Mouse (Mus musculus): Measurements from ENCODE around the gene Kctd19. TPM values are rescaled to one million over a fixed set of nuclear protein-coding genes. Genes with fewer than 3 reads are reported as not detected.

Gene Kctd19
- polyA plus RNA-seq, 1 experiment from 2014 or later: not detected

GRCm38 (mm10) chr8:105359208-105359607 is 54.1 kb downstream of the Kctd19 start:
- ATAC-seq (ENCODE audit: low read depth): no peak
- Histone ChIP-seq H3K4me2 (ENCODE audit: low read depth, low read length) (no peak overlapping the region), H3K27me3 (ENCODE audit: control insufficient read depth, insufficient read depth, low read depth, low read length) (no peaks in the 10 kb centered on the region)

GRCm38 (mm10) chr8:105356681-105357080 is 56.6 kb downstream of the Kctd19 start:
- H3K4me3 ChIP-seq (ENCODE audit: low read depth, low read length): no peak overlapping the region
- no peak for ATAC-seq (ENCODE audit: low read depth)
- no peaks in the 10 kb centered on the region; the same call in 1 of the 2 replicates for H3K27me3 ChIP-seq (ENCODE audit: control insufficient read depth, insufficient read depth, low read depth, low read length)
- H3K27ac ChIP-seq (ENCODE audit: low read length): no peak overlapping the region
- H3K9me3 ChIP-seq (replicated peaks; ENCODE audit: control insufficient read depth, low read length): no peaks in the 10 kb centered on the region
- H3K9ac ChIP-seq (ENCODE audit: low read depth, low read length): no peak overlapping the region
- WGBS (ENCODE audit: insufficient replicate concordance): 78% methylated on average over 14 of the region's 14 CpGs
- no peak overlapping the region for H3K4me2 ChIP-seq (ENCODE audit: low read depth, low read length)
- H3K36me3 ChIP-seq (ENCODE audit: control insufficient read depth, insufficient read depth): no peaks in the 10 kb centered on the region
- H3K4me1 ChIP-seq (ENCODE audit: control insufficient read depth, low read depth, low read length): no peaks in the 10 kb centered on the region

More at GRCm38 (mm10) chr8:105359208-105359607, 54.1 kb downstream of the Kctd19 start:
- Histone ChIP-seq H3K27ac (ENCODE audit: low read length) (no peak overlapping the region), H3K4me3 (ENCODE audit: low read depth, low read length) (no peak overlapping the region), H3K9ac (ENCODE audit: low read depth, low read length) (no peak overlapping the region), H3K36me3 (ENCODE audit: control insufficient read depth, insufficient read depth) (no peaks in the 10 kb centered on the region), H3K4me1 (ENCODE audit: control insufficient read depth, low read depth, low read length) (no peaks in the 10 kb centered on the region), H3K9me3 (replicated peaks; ENCODE audit: control insufficient read depth, low read length) (no peaks in the 10 kb centered on the region)
- 70% methylated on average over 15 of the region's 15 CpGs for WGBS (ENCODE audit: insufficient replicate concordance)

GRCm38 (mm10) chr8:105355179-105356024 is 57.9 kb downstream of the Kctd19 start:
- ATAC-seq (ENCODE audit: low read depth): no peak

GRCm38 (mm10) chr8:105354549-105354948 is 58.8 kb downstream of the Kctd19 start:
- ATAC-seq (ENCODE audit: low read depth): no peak
- no peak overlapping the region for H3K27ac ChIP-seq (ENCODE audit: low read length)
- H3K9ac ChIP-seq (ENCODE audit: low read depth, low read length): no peak overlapping the region
- 76% methylated on average over 4 of the region's 4 CpGs for WGBS (ENCODE audit: insufficient replicate concordance)
- no peak overlapping the region for H3K4me3 ChIP-seq (ENCODE audit: low read depth, low read length)
- H3K36me3 ChIP-seq (ENCODE audit: control insufficient read depth, insufficient read depth): no peaks in the 10 kb centered on the region
- no peaks in the 10 kb centered on the region for H3K9me3 ChIP-seq (replicated peaks; ENCODE audit: control insufficient read depth, low read length)
- no peak overlapping the region for H3K4me2 ChIP-seq (ENCODE audit: low read depth, low read length)
- H3K4me1 ChIP-seq (ENCODE audit: control insufficient read depth, low read depth, low read length): no peaks in the 10 kb centered on the region
- peaks cover 19% of the 10 kb centered on the region for H3K27me3 ChIP-seq (ENCODE audit: control insufficient read depth, insufficient read depth, low read depth, low read length)

More at GRCm38 (mm10) chr8:105355179-105356024, 57.9 kb downstream of the Kctd19 start:
- Histone ChIP-seq H3K4me2 (ENCODE audit: low read depth, low read length) (no peak overlapping the region), H3K9me3 (replicated peaks; ENCODE audit: control insufficient read depth, low read length) (no peaks in the 10 kb centered on the region), H3K4me3 (ENCODE audit: low read depth, low read length) (no peak overlapping the region), H3K36me3 (ENCODE audit: control insufficient read depth, insufficient read depth) (no peaks in the 10 kb centered on the region), H3K27me3 (ENCODE audit: control insufficient read depth, insufficient read depth, low read depth, low read length) (peaks cover 10% of the 10 kb centered on the region), H3K27ac (ENCODE audit: low read length) (no peak overlapping the region), H3K4me1 (ENCODE audit: control insufficient read depth, low read depth, low read length) (no peaks in the 10 kb centered on the region), H3K9ac (ENCODE audit: low read depth, low read length) (no peak overlapping the region)
- 53% methylated on average over 26 of the region's 26 CpGs for WGBS (ENCODE audit: insufficient replicate concordance)

GRCm38 (mm10) chr8:105353583-105354135 is 59.6 kb downstream of the Kctd19 start:
- no peak overlapping the region for H3K4me2 ChIP-seq (ENCODE audit: low read depth, low read length)
- no peaks in the 10 kb centered on the region for H3K9me3 ChIP-seq (replicated peaks; ENCODE audit: control insufficient read depth, low read length)
- peaks cover under 1% of the 10 kb centered on the region for H3K4me1 ChIP-seq (ENCODE audit: control insufficient read depth, low read depth, low read length)
- no peaks in the 10 kb centered on the region for H3K36me3 ChIP-seq (ENCODE audit: control insufficient read depth, insufficient read depth)
- no peak for ATAC-seq (ENCODE audit: low read depth)
- WGBS (ENCODE audit: insufficient replicate concordance): 66% methylated on average over 8 of the region's 8 CpGs
- H3K27me3 ChIP-seq (ENCODE audit: control insufficient read depth, insufficient read depth, low read depth, low read length): peaks cover 28% of the 10 kb centered on the region
- no peak overlapping the region for H3K27ac ChIP-seq (ENCODE audit: low read length)
- no peak overlapping the region for H3K9ac ChIP-seq (ENCODE audit: low read depth, low read length)
- no peak overlapping the region for H3K4me3 ChIP-seq (ENCODE audit: low read depth, low read length)

GRCm38 (mm10) chr8:105350186-105350585 is 63.1 kb downstream of the Kctd19 start:
- ATAC-seq (ENCODE audit: low read depth): no peak
- Histone ChIP-seq H3K27ac (ENCODE audit: low read length) (no peak overlapping the region), H3K4me3 (ENCODE audit: low read depth, low read length) (no peak overlapping the region), H3K27me3 (ENCODE audit: control insufficient read depth, insufficient read depth, low read depth, low read length) (peaks cover 56% of the 10 kb centered on the region), H3K4me1 (ENCODE audit: control insufficient read depth, low read depth, low read length) (peaks cover 24% of the 10 kb centered on the region), H3K9ac (ENCODE audit: low read depth, low read length) (no peak overlapping the region), H3K36me3 (ENCODE audit: control insufficient read depth, insufficient read depth) (no peaks in the 10 kb centered on the region), H3K4me2 (ENCODE audit: low read depth, low read length) (no peak overlapping the region), H3K9me3 (replicated peaks; ENCODE audit: control insufficient read depth, low read length) (no peaks in the 10 kb centered on the region)
- 50% methylated on average over 7 of the region's 7 CpGs for WGBS (ENCODE audit: insufficient replicate concordance)

- H3K9ac ChIP-seq (ENCODE audit: low read depth, low read length): 0 out of 2 replicates have a peak overlapping the region, but pooled peaks have one; percentile 17
- H3K9me3 ChIP-seq (replicated peaks; ENCODE audit: control insufficient read depth, low read length): no peaks in the 10 kb centered on the region
- ATAC-seq (ENCODE audit: low read depth): no peak
- no peak overlapping the region for H3K27ac ChIP-seq (ENCODE audit: low read length)
- H3K4me3 ChIP-seq (ENCODE audit: low read depth, low read length): peak overlapping the region; percentile 70
- no peaks in the 10 kb centered on the region for H3K36me3 ChIP-seq (ENCODE audit: control insufficient read depth, insufficient read depth)
- H3K4me2 ChIP-seq (ENCODE audit: low read depth, low read length): peak overlapping the region; percentile 97
- H3K4me1 ChIP-seq (ENCODE audit: control insufficient read depth, low read depth, low read length): peaks cover 27% of the 10 kb centered on the region
- WGBS (ENCODE audit: insufficient replicate concordance): 1% methylated on average over 31 of the region's 48 CpGs
- H3K27me3 ChIP-seq (ENCODE audit: control insufficient read depth, insufficient read depth, low read depth, low read length): peaks cover 56% of the 10 kb centered on the region
Observed at GRCm38 (mm10) chr8:105349096-105349771, 64.1 kb downstream of the Kctd19 start.

GRCm38 (mm10) chr8:105348450-105349095 is 64.7 kb downstream of the Kctd19 start, which contains the start of gene Slc9a5:
Gene Slc9a5, plus strand, starts transcription at chr8:105348843.
- under 1% methylated on average over 33 of the region's 34 CpGs for whole genome bisulfite sequencing (ENCODE audit: insufficient replicate concordance)
- no peaks in the 10 kb centered on the region for H3K9me3 ChIP-seq (replicated peaks; ENCODE audit: control insufficient read depth, low read length)
- peaks cover 56% of the 10 kb centered on the region for H3K27me3 ChIP-seq (ENCODE audit: control insufficient read depth, insufficient read depth, low read depth, low read length)
- peaks cover 27% of the 10 kb centered on the region for H3K4me1 ChIP-seq (ENCODE audit: control insufficient read depth, low read depth, low read length)
- peak within 1 kb of the TSS; percentile 70 for H3K4me3 ChIP-seq (ENCODE audit: low read depth, low read length)
- no peaks in the 10 kb centered on the region for H3K36me3 ChIP-seq (ENCODE audit: control insufficient read depth, insufficient read depth)
- no peak for ATAC-seq (ENCODE audit: low read depth)
- H3K4me2 ChIP-seq (ENCODE audit: low read depth, low read length): peak within 1 kb of the TSS; percentile 97
- peak within 1 kb of the TSS; percentile 74 for H3K9ac ChIP-seq (ENCODE audit: low read depth, low read length)
- H3K27ac ChIP-seq (ENCODE audit: low read length): peak within 1 kb of the TSS; percentile 65

Measured in liver, embryonic 16.5 days (tissue).